Mouse (Mus musculus) heart, embryonic 16.5 days (tissue): Measurements from ENCODE around the gene Xirp1. TPM values are rescaled to one million over a fixed set of nuclear protein-coding genes. Genes with fewer than 3 reads are reported as not detected.

Source experiments
- ATAC-seq: fragments of 200-750 bp; cut with Nextera tagmentation; replicated peaks from 2 replicates; pipeline ENCODE4 v1.8.0; 2017; ENCODE audit warnings: moderate number of reproducible peaks; ENCODE audit not compliant: insufficient read depth, low FRiP score; ENCODE audit errors: extremely low read depth
- H3K27ac ChIP-seq: fragments of 300-500 bp; sonication (generic); 2 replicates; pipeline ENCODE4 v1.5.1; 2014; ENCODE audit warnings: mild to moderate bottlenecking, low read length, control low read depth, moderate library complexity
- H3K27me3 ChIP-seq: fragments of 300-500 bp; sonication (generic); 2 replicates; pipeline ENCODE4 v1.6.1; 2014; ENCODE audit warnings: low read length, mixed read lengths; ENCODE audit not compliant: control insufficient read depth, insufficient read depth
- H3K36me3 ChIP-seq: fragments of 300-500 bp; sonication (generic); 2 replicates; pipeline ENCODE4 v1.6.1; 2014; ENCODE audit not compliant: control insufficient read depth, insufficient read depth
- H3K4me1 ChIP-seq: fragments of 300-500 bp; sonication (generic); 2 replicates; pipeline ENCODE4 v1.6.1; 2014; ENCODE audit warnings: low read length, mixed read lengths; ENCODE audit not compliant: control insufficient read depth, insufficient read depth
- H3K4me2 ChIP-seq: fragments of 300-500 bp; sonication (generic); 2 replicates; pipeline ENCODE4 v1.6.1; 2014; ENCODE audit warnings: low read depth, mild to moderate bottlenecking, control low read depth, low read length
- H3K4me3 ChIP-seq: fragments of 300-500 bp; sonication (generic); 2 replicates; pipeline ENCODE4 v1.5.1; 2014; ENCODE audit warnings: mild to moderate bottlenecking, control low read depth, low read length
- H3K9ac ChIP-seq: fragments of 300-500 bp; sonication (generic); 2 replicates; pipeline ENCODE4 v1.6.1; 2014; ENCODE audit warnings: low read length, control low read depth
- H3K9me3 ChIP-seq: fragments of 300-500 bp; sonication (generic); replicated peaks from 2 replicates; pipeline ENCODE4 v1.6.1; 2016; ENCODE audit warnings: low read length; ENCODE audit not compliant: control insufficient read depth
- WGBS: fragments of 180-500 bp; shearing (Covaris S2); extraction: QIAGEN DNeasy Blood & Tissue Kit; methylation state at CpG from one replicate; pipeline ENCODE4 v1.1.7; 2014; 5-methylcytosine and 5-hydroxymethylcytosine counted together
- polyA plus RNA-seq: library from polyadenylated mRNA; unstranded; fragments of >200 nt; fragmentation: Nextera tagmentation; extraction: Ambion mirVana; gene quantifications from 2 replicates; pipeline ENCODE4 v1.2.1, GENCODE M21; 2015

Gene Xirp1
- polyA plus RNA-seq, 1 experiment from 2014 or later = 54.9 TPM

DNA sequence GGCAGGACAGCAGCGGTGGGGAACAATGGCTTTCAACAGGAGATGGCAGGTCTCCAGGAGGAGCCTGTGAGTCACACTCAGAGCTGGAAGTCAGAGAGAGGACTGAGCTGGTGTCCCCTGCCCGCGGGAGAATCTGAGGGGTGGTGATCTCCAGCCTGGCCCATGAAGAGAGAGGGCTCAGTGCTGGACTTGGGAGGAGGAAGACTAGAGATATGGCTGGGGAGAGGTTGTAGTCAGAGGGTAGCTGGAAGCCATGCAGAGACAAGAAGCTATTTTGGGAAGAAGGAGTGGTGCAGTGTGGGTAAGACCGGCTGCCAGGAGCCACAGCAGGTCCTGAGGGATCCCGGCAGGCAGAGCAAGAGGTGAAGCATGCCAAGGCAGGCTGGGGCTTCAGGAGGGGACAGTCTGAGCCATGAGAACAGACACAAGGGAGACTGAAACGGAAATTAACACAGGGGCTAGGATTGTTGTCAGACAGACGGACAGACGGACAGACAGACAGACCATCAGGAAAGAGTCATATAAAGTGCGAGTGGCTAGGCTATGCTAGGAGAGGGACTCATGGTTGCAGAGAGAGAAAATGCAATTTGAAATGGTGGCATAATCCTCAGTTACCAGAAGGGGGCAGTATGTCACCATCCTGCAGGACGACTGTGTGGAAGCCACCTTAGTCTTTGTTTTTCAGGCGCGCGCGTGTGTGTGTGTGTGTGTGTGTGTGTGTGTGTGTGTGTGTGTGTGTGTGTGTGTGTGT, 4.2 kb upstream of the Xirp1 start:
- ATAC-seq = peak; percentile 85
- Histone ChIP-seq H3K27ac (peak overlapping the region; percentile 98), H3K4me2 (peak overlapping the region; percentile 56), H3K9ac (peak overlapping the region; percentile 53), H3K27me3 (no peaks in the 10 kb centered on the region), H3K36me3 (no peaks in the 10 kb centered on the region), H3K4me1 (peaks cover 30% of the 10 kb centered on the region), H3K4me3 (peak overlapping the region; percentile 35), H3K9me3 (no peaks in the 10 kb centered on the region)
- WGBS = 8% methylated on average over 14 of the region's 14 CpGs

GRCm38 (mm10) chr9:120024625-120025024, 1.2 kb upstream of the Xirp1 start:
- Histone ChIP-seq H3K4me2 (no peak overlapping the region; the same call in 1 of the 2 replicates), H3K9ac (peak overlapping the region; percentile 67), H3K4me3 (no peak overlapping the region), H3K36me3 (no peaks in the 10 kb centered on the region), H3K4me1 (peaks cover 38% of the 10 kb centered on the region), H3K9me3 (no peaks in the 10 kb centered on the region), H3K27ac (peak overlapping the region; percentile 99), H3K27me3 (no peaks in the 10 kb centered on the region)
- no peak for ATAC-seq
- WGBS = 69% methylated on average over 5 of the region's 5 CpGs

GRCm38 (mm10) chr9:120024171-120024570, 773 bp upstream of the Xirp1 start:
- Histone ChIP-seq H3K9me3 (no peaks in the 10 kb centered on the region), H3K27me3 (no peaks in the 10 kb centered on the region), H3K9ac (peak overlapping the region; percentile 67), H3K4me3 (peak overlapping the region; percentile 28), H3K4me2 (peak overlapping the region; percentile 55), H3K36me3 (0 out of 2 replicates have a peak, but pooled peaks cover under 1% of the 10 kb centered on the region), H3K4me1 (peaks cover 38% of the 10 kb centered on the region), H3K27ac (peak overlapping the region; percentile 99)
- no peak for ATAC-seq
- WGBS = 38% methylated on average over 10 of the region's 10 CpGs

DNA sequence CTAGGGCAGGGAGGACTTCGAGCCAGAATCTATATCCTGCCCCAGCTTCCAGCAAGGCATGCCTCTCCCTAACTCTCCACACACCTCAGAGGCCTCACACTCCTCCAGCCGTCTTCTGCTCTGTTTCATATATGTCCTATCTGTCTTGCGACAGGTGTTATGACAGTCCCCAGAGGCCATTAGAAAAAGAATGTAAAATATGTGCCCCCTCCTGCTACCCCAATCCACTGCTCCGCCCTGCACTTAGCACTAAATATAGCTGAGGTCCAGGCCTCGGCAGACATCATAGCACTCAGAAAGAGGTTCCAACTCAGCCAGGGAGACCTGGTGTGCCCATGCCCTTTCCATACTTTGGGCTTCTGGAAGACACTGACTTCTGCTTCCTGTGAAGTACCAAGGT, 2.2 kb downstream of the Xirp1 start:
- ATAC-seq = peak; percentile 71
- H3K36me3 ChIP-seq = peaks cover 14% of the 10 kb centered on the region
- no peaks in the 10 kb centered on the region for H3K27me3 ChIP-seq
- WGBS = 22% methylated on average over 5 of the region's 5 CpGs
- H3K9me3 ChIP-seq = no peaks in the 10 kb centered on the region
- H3K4me2 ChIP-seq = peak overlapping the region; percentile 71
- peak overlapping the region; percentile 99 for H3K27ac ChIP-seq
- H3K4me3 ChIP-seq = peak overlapping the region; percentile 69
- H3K9ac ChIP-seq = peak overlapping the region; percentile 88
- H3K4me1 ChIP-seq = peaks cover 40% of the 10 kb centered on the region

GRCm38 (mm10) chr9:120020285-120020890, 3.0 kb downstream of the Xirp1 start:
- H3K27me3 ChIP-seq = no peaks in the 10 kb centered on the region
- H3K4me1 ChIP-seq = peaks cover 36% of the 10 kb centered on the region
- H3K4me2 ChIP-seq = peak overlapping the region; percentile 71
- peaks cover 18% of the 10 kb centered on the region for H3K36me3 ChIP-seq
- peak overlapping the region; percentile 69 for H3K4me3 ChIP-seq
- 19% methylated on average over 7 of the region's 7 CpGs for WGBS
- no peaks in the 10 kb centered on the region for H3K9me3 ChIP-seq
- peak overlapping the region; percentile 71 for H3K9ac ChIP-seq
- no peak for ATAC-seq
- peak overlapping the region; percentile 99 for H3K27ac ChIP-seq

GRCm38 (mm10) chr9:120016956-120017355, 6.4 kb downstream of the Xirp1 start:
- ATAC-seq = no peak
- H3K36me3 ChIP-seq = peaks cover 35% of the 10 kb centered on the region
- no peak overlapping the region for H3K4me3 ChIP-seq
- 58% methylated on average over 10 of the region's 10 CpGs for WGBS
- H3K27me3 ChIP-seq = no peaks in the 10 kb centered on the region
- no peak overlapping the region for H3K9ac ChIP-seq
- peaks cover 33% of the 10 kb centered on the region for H3K4me1 ChIP-seq
- H3K27ac ChIP-seq = no peak overlapping the region
- no peaks in the 10 kb centered on the region for H3K9me3 ChIP-seq
- H3K4me2 ChIP-seq = no peak overlapping the region

DNA sequence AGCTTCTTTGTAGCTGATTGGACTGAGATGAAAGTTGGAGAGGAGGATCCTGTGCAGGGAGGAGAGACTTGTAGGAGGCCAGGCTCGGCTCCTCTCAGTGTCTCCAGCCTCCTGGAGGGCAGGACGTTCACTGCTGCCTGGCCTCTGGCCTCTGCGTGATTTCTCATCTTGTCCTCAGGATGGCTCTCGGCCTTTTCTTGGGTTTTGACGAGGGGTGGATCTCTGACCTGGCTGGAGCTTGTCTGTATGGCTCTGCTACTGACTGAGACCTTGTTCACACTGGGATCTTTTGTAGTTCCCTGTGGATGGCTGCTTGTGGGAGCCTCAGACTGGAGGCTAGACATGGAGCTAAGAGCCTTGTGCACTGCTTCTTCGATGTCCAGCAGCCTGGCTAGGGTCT, 8.6 kb downstream of the Xirp1 start:
- Histone ChIP-seq H3K4me3 (no peak overlapping the region), H3K9ac (no peak overlapping the region), H3K27me3 (no peaks in the 10 kb centered on the region), H3K9me3 (no peaks in the 10 kb centered on the region), H3K4me2 (no peak overlapping the region), H3K27ac (0 out of 2 replicates have a peak overlapping the region, but pooled peaks have one; percentile 11), H3K36me3 (peaks cover 35% of the 10 kb centered on the region), H3K4me1 (peaks cover 36% of the 10 kb centered on the region)
- WGBS = 62% methylated on average over 6 of the region's 6 CpGs
- ATAC-seq = no peak

DNA sequence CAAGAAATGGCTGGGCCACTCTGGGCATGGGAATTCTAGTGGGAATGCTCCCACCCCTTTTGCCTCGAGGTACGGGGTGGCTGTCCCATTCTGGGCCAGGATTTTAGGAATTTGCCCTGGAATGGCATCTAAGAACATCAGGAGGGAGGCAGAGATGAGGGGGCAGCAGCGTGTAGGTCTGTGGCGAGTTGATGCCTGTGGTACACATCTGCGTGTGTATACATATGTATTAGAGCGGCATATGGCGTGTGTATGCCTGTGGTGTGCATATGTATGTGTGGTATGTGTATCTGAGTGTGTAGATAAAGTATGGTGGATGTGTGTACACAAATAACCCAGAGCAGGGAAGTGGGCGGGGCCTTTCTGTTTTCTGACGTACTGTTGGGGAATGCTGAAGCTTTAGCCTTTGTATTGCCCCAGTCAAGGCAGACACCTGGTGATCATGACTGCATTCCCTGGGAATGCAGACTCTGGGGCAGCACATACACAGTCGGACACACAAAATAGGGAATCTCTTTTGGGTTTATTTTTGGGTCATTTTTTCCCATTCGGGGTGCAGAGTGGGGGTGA, 10.1 kb downstream of the Xirp1 start:
- H3K9me3 ChIP-seq = no peaks in the 10 kb centered on the region
- no peak overlapping the region for H3K4me3 ChIP-seq
- no peaks in the 10 kb centered on the region for H3K27me3 ChIP-seq
- H3K4me1 ChIP-seq = peaks cover 28% of the 10 kb centered on the region
- no peak overlapping the region for H3K27ac ChIP-seq
- no peak overlapping the region for H3K4me2 ChIP-seq
- peaks cover 27% of the 10 kb centered on the region for H3K36me3 ChIP-seq
- WGBS = 58% methylated on average over 11 of the region's 11 CpGs
- no peak for ATAC-seq
- no peak overlapping the region for H3K9ac ChIP-seq

GRCm38 (mm10) chr9:120012781-120013180, 10.6 kb downstream of the Xirp1 start:
- Histone ChIP-seq H3K27me3 (no peaks in the 10 kb centered on the region), H3K4me2 (no peak overlapping the region), H3K9ac (no peak overlapping the region), H3K9me3 (no peaks in the 10 kb centered on the region), H3K4me3 (no peak overlapping the region), H3K4me1 (peaks cover 25% of the 10 kb centered on the region), H3K27ac (peak overlapping the region; percentile 49; the same call in 1 of the 2 replicates), H3K36me3 (peaks cover 25% of the 10 kb centered on the region)
- no peak for ATAC-seq
- 73% methylated on average over 5 of the region's 5 CpGs for WGBS
